Mouse (Mus musculus) liver, embryonic 13.5 days (tissue): ENCODE results near the gene Cpeb4. TPM values are rescaled to one million over a fixed set of nuclear protein-coding genes. Genes with fewer than 3 reads are reported as not detected.

Experiments
- ATAC-seq: fragments of 200-750 bp; cut with Nextera tagmentation; 2 replicates; pipeline ENCODE4 v1.8.0; 2017; ENCODE audit warnings: low read depth, mild to moderate bottlenecking, moderate number of reproducible peaks, moderate library complexity
- DNase-seq: peaks from one replicate; pipeline ENCODE4 v3.0.0; 2022
- H3K27ac ChIP-seq: fragments of 300-500 bp; sonication (generic); 2 replicates; pipeline ENCODE4 v1.5.1; 2015; ENCODE audit warnings: moderate library complexity, mild to moderate bottlenecking, inconsistent platforms
- H3K27me3 ChIP-seq: fragments of 300-500 bp; sonication (generic); 2 replicates; pipeline ENCODE4 v1.6.1; 2015; ENCODE audit warnings: mild to moderate bottlenecking, inconsistent platforms
- H3K36me3 ChIP-seq: fragments of 300-500 bp; sonication (generic); 2 replicates; pipeline ENCODE4 v1.6.1; 2015; ENCODE audit warnings: mild to moderate bottlenecking, inconsistent platforms
- H3K4me1 ChIP-seq: fragments of 300-500 bp; sonication (generic); replicated peaks from 2 replicates; pipeline ENCODE4 v1.6.1; 2015; ENCODE audit warnings: inconsistent platforms
- H3K4me2 ChIP-seq: fragments of 300-500 bp; sonication (generic); 2 replicates; pipeline ENCODE4 v1.6.1; 2015; ENCODE audit warnings: inconsistent platforms, mild to moderate bottlenecking, moderate library complexity
- H3K4me3 ChIP-seq: fragments of 300-500 bp; sonication (generic); replicated peaks from 2 replicates; pipeline ENCODE4 v1.5.1; 2015; ENCODE audit warnings: mild to moderate bottlenecking, inconsistent platforms
- H3K9ac ChIP-seq: fragments of 300-500 bp; sonication (generic); 2 replicates; pipeline ENCODE4 v1.6.1; 2015; ENCODE audit warnings: mild to moderate bottlenecking, inconsistent platforms
- H3K9me3 ChIP-seq: fragments of 300-500 bp; sonication (generic); replicated peaks from 2 replicates; pipeline ENCODE4 v1.6.1; 2016; ENCODE audit warnings: inconsistent platforms
- WGBS: fragments of 180-500 bp; shearing (Covaris S2); methylation state at CpG from one replicate; pipeline ENCODE4 v1.1.7; 2015; ENCODE audit not compliant: insufficient replicate concordance; 5-methylcytosine and 5-hydroxymethylcytosine counted together
- polyA plus RNA-seq: library from polyadenylated mRNA; unstranded; fragments of >200 nt; fragmentation: Nextera tagmentation; extraction: Ambion mirVana; gene quantifications from 2 replicates; pipeline ENCODE4 v1.2.1, GENCODE M21; 2015

Gene Cpeb4
- polyA plus RNA-seq, 1 experiment from 2014 or later, result 14.3 TPM

DNA sequence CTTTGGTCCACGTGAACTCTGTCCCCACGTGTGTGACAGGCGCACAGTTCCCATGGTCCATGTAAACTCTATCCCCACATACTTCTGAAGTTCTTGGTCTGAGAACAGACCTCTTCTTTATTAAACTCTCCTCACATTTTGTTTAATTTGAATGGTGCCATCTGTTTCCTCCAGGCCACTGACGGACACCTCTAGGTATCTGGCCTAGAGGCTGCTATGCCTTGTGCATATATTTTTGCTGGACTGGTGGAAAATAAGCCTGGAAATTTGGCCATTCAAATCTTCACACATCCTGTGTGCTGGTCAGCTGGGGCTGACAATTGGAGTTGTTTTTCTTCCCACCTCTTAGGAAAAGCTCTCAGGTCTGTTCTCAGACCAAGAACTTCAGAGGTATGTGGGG, 23.3 kb upstream of the Cpeb4 start:
- peak overlapping the region; percentile 16; the same call in 1 of the 2 replicates for H3K27ac ChIP-seq
- H3K9ac ChIP-seq, result no peak overlapping the region
- no peak overlapping the region for H3K4me2 ChIP-seq
- no peak for DNase-seq
- 75% methylated on average over 4 of the region's 4 CpGs for WGBS
- H3K4me1 ChIP-seq, result peaks cover 59% of the 10 kb centered on the region
- no peaks in the 10 kb centered on the region for H3K27me3 ChIP-seq
- no peak for ATAC-seq
- H3K4me3 ChIP-seq, result no peak overlapping the region
- H3K36me3 ChIP-seq, result no peaks in the 10 kb centered on the region
- H3K9me3 ChIP-seq, result no peaks in the 10 kb centered on the region

DNA sequence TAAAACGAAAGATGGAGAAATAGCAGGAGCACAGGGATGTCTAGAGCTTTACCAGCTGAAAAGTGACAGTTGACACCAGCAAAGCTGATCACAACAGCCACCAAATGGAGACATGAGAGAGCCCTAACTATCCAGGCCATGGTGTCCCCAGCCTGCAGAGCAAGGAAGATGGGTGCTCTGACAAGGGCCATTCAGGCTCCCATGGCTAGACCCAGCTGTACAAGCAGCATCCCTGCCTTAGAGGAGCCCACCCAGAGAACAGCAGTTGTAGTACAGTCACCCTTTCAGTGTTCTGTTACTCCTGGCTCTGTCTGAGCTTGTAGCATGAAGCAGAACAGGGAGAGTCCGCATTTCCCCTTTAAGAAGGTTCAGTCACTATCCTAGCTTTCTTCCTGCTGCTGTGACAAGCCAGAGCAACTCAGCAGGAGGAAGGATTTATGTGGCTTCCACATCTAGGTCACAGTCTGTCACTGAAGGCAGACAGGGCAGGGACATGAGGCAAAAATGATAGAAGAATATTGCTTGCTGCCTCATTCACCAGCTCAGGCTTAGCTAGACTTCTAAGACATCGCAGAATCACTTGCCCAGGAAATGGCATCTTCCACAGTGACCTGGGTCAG, 21.7 kb upstream of the Cpeb4 start:
- H3K36me3 ChIP-seq, result no peaks in the 10 kb centered on the region
- ATAC-seq (no peak), DNase-seq (no peak)
- H3K27me3 ChIP-seq, result no peaks in the 10 kb centered on the region
- peak overlapping the region; percentile 31; the same call in 1 of the 2 replicates for H3K27ac ChIP-seq
- peaks cover 44% of the 10 kb centered on the region for H3K4me1 ChIP-seq
- no peak overlapping the region for H3K4me3 ChIP-seq
- H3K4me2 ChIP-seq, result no peak overlapping the region
- 79% methylated on average over 3 of the region's 3 CpGs for WGBS
- peak overlapping the region; percentile 27 for H3K9ac ChIP-seq
- no peaks in the 10 kb centered on the region for H3K9me3 ChIP-seq

DNA sequence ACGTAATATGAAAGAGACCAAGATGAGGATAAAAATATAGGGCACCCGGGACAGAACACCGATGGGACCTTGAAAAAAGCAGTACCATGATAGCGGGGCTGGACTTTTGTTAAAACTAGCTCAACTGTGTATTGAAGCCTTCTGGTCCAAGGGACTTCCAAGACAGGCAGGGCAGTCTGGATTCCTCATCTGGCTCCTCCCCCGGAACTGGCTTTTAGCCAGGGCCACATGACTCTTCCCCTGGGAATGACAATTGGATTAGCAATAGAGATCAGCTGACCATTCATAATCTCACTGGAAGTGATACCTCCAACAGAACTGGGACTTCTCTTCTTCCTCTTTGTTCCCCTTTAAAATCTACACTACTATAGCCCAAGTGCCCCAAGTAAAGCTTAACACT, 21.0 kb upstream of the Cpeb4 start:
- Histone ChIP-seq H3K27ac (peak overlapping the region; percentile 36; the same call in 1 of the 2 replicates), H3K36me3 (no peaks in the 10 kb centered on the region), H3K27me3 (0 out of 2 replicates have a peak, but pooled peaks cover 3% of the 10 kb centered on the region), H3K9me3 (no peaks in the 10 kb centered on the region), H3K9ac (no peak overlapping the region), H3K4me2 (no peak overlapping the region), H3K4me1 (peaks cover 37% of the 10 kb centered on the region), H3K4me3 (no peak overlapping the region)
- 79% methylated on average over 5 of the region's 5 CpGs for WGBS
- ATAC-seq, result no peak
- no peak for DNase-seq

DNA sequence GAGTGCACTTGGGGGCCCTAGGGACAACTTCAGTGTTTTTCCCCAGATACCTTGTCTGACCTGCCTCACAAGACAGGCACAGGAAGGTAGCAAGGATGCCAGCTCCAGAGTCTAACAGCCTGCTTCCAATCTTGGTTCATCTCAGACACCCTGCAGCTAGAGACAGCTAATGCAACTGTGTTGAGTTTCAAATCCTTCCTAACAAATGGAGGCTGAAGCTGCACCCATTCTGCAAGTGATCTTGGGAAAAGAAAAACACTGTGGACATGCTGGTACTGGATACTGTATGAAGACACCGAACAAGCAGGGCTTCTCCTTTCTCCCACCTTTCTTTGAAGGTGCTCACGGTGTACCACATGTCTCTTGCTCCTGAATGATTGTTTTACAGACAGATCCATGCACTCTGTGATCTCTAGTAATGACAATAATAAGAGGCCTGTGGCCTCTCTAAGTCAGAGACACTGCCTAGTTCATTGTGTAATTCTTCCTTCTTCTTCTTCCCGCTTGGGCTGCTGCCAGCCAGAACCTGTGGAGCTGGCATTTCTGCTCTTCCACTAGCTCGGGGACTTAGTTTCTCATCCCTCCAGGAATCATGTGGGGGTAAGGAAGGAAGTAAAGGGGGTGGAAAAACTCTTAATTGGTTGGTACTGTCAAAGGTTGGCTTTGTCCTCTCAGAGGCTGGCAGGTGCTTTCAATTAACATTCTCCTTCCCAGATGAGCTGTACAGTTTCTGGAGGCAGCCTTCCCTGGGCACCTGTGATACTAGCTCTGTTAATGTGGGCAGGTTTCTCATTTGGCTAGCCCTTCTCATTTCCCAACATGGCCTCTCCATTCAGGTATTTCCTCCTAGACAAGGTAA, 20.1 kb upstream of the Cpeb4 start:
- Histone ChIP-seq H3K27me3 (peaks cover 8% of the 10 kb centered on the region; the same call in 1 of the 2 replicates), H3K9me3 (no peaks in the 10 kb centered on the region), H3K9ac (peak overlapping the region; percentile 33), H3K36me3 (no peaks in the 10 kb centered on the region), H3K27ac (peak overlapping the region; percentile 8; the same call in 1 of the 2 replicates), H3K4me1 (peaks cover 35% of the 10 kb centered on the region), H3K4me2 (no peak overlapping the region), H3K4me3 (no peak overlapping the region)
- DNase-seq (no peak), ATAC-seq (no peak)
- 64% methylated on average over 4 of the region's 4 CpGs for WGBS

DNA sequence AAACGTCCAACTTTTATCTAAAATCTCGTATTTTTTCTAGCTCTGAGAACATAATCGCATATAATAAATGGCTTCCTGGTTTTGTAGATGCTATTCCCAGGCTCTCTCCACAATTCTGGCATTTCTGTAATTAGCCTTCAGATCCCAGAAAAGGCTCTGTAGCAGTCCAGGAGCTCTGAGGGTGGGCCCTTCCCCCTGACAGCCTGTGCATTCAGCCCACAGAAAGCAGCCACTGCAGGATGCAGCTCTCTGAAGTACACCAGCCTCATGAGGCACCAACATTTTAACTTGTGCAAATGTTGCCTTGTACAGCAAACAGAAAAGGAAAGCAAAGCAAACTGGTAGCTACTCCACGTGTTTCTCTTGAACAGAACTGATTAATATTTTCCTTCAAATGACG, 17.1 kb upstream of the Cpeb4 start:
- no peak overlapping the region for H3K4me3 ChIP-seq
- 59% methylated on average over 5 of the region's 5 CpGs for WGBS
- no peak overlapping the region for H3K4me2 ChIP-seq
- H3K27ac ChIP-seq, result no peak overlapping the region
- H3K9ac ChIP-seq, result no peak overlapping the region
- H3K36me3 ChIP-seq, result no peaks in the 10 kb centered on the region
- no peaks in the 10 kb centered on the region for H3K9me3 ChIP-seq
- no peak for ATAC-seq
- H3K4me1 ChIP-seq, result peaks cover 42% of the 10 kb centered on the region
- no peak for DNase-seq
- H3K27me3 ChIP-seq, result peaks cover 8% of the 10 kb centered on the region; the same call in 1 of the 2 replicates

DNA sequence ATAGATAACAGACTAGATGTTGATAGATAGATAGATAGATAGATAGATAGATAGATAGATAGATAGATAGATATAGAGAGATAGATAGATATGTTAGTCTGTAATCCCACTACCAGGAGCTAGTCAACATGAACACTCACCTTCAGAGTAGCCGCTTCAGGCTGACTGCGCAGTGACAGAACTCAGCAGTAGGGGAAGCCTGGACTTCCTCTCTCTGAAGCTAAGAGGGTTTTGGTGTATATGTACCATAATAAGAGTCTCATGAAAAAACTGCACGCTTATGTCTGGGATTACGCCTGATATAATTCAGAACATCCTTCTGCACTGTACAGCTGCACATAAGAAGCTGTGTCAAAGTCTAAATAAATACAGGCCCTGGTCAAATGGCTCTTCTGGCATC, 14.5 kb upstream of the Cpeb4 start:
- 70% methylated on average over 4 of the region's 4 CpGs for WGBS
- ATAC-seq, result no peak

DNA sequence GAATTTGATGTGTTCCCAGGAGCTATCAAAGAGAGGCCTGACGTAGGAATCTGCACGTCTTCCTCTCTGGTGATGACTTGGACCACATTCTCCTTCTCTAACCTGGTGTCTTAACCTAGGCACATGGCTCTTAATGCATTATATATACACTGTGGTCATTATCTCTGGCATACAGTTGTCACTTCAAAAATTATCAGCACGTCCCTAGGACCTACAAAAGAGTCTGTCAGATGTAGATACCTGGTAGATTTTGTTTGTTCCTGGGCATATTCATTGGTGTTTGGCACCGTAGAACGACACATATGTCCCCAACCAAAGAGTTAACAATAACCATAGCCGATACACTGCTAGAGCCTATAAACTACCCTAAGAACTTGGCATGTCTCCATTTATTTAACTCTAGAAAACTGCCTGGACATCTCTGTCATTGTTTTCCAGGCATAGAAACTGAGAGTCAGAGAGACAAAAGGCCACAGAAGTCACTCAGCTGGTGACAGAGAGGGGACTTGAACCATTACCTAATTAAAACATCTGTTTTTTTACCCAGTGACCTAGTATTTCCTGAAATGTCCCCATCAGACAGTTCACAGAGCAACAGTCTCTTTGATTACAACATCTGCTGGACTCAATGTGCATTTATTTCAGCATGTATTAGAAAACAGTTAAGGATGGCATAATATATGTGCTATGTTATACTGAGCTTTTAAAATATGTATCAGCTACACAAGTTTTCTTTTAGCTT, 10.7 kb upstream of the Cpeb4 start:
- H3K9ac ChIP-seq, result peak overlapping the region; percentile 65
- no peak overlapping the region for H3K4me3 ChIP-seq
- peaks cover 3% of the 10 kb centered on the region; the same call in 1 of the 2 replicates for H3K27me3 ChIP-seq
- H3K27ac ChIP-seq, result peak overlapping the region; percentile 93
- H3K36me3 ChIP-seq, result no peaks in the 10 kb centered on the region
- 20% methylated on average over 6 of the region's 6 CpGs for WGBS
- ATAC-seq (peak; percentile 98), DNase-seq (peak; percentile 74)
- peaks cover 61% of the 10 kb centered on the region for H3K4me1 ChIP-seq
- no peaks in the 10 kb centered on the region for H3K9me3 ChIP-seq
- H3K4me2 ChIP-seq, result peak overlapping the region; percentile 50

More for the DNA sequence above, 14.5 kb upstream of the Cpeb4 start:
- Histone ChIP-seq H3K4me1 (peaks cover 45% of the 10 kb centered on the region), H3K27me3 (peaks cover 8% of the 10 kb centered on the region; the same call in 1 of the 2 replicates), H3K27ac (no peak overlapping the region; the same call in 1 of the 2 replicates), H3K4me2 (no peak overlapping the region), H3K36me3 (no peaks in the 10 kb centered on the region), H3K4me3 (no peak overlapping the region), H3K9me3 (no peaks in the 10 kb centered on the region), H3K9ac (no peak overlapping the region)
- no peak for DNase-seq

DNA sequence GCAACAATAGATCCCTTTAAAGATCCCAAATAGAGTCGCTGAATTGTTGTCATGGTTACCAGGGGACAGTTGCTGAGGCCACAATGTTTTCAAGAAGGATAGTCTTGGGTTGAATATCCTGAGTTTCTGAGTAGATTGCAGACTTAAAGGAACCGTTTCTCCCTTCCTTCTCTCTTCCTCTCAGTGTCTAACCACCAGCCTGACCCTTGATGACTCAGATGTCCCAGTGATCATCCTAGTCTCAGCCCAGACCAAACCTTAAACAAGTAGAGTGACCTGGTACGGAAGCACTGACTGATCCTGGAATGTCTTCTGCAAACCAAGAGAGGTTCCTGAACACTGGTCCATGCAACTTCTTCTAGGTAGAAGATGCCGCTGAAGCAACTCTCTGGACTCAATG, 4.0 kb upstream of the Cpeb4 start:
- ATAC-seq (no peak), DNase-seq (no peak)
- peaks cover 9% of the 10 kb centered on the region for H3K36me3 ChIP-seq
- 64% methylated on average over 4 of the region's 4 CpGs for WGBS
- peaks cover 56% of the 10 kb centered on the region for H3K4me1 ChIP-seq
- no peaks in the 10 kb centered on the region for H3K27me3 ChIP-seq
- no peak overlapping the region for H3K4me2 ChIP-seq
- H3K9ac ChIP-seq, result no peak overlapping the region
- peak overlapping the region; percentile 51 for H3K27ac ChIP-seq
- H3K4me3 ChIP-seq, result no peak overlapping the region
- H3K9me3 ChIP-seq, result no peaks in the 10 kb centered on the region

DNA sequence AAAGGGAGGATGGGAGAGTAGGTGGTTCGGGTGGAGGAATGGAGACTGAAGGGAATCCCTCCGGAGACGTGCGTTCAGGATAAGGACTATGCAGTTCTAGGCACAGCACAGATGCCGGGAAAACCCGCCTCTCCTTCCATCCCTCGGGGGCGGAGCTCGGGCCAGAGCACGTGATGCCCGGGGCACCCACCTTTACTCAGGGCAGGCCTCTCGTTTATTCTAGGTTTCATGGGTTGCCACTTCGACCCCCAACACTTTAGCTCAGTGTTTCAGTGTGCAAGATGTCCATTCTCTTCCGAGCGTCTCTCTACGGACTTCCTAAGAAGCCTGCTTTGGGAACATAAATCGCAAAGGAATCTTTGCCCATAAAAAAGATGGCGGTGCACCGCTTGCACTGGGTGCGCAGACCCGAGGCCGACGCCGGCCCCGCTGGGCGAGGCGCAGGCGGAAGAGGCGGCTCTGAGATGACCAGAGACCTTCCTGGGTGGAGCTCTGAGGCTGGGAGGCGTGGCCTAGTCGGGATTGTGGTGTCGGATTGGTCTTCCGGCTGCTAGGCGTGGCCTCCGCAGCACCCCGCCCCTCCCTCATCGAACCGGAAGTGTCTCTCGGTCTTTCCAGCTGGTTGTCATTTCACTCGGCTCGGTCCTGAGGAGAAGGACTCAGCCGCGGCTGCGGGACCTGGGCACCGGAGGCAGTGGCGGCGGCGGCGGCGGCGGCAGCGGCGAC, 1.6 kb upstream of the Cpeb4 start:
- Histone ChIP-seq H3K27ac (peak overlapping the region; percentile 95), H3K4me2 (peak overlapping the region; percentile 79), H3K4me3 (peak overlapping the region; percentile 96), H3K27me3 (no peaks in the 10 kb centered on the region), H3K9ac (peak overlapping the region; percentile 99), H3K9me3 (no peaks in the 10 kb centered on the region), H3K4me1 (peaks cover 49% of the 10 kb centered on the region), H3K36me3 (peaks cover 19% of the 10 kb centered on the region)
- DNase-seq (peak; percentile 99), ATAC-seq (peak; percentile 98)
- WGBS, result under 1% methylated on average over 53 of the region's 53 CpGs

DNA sequence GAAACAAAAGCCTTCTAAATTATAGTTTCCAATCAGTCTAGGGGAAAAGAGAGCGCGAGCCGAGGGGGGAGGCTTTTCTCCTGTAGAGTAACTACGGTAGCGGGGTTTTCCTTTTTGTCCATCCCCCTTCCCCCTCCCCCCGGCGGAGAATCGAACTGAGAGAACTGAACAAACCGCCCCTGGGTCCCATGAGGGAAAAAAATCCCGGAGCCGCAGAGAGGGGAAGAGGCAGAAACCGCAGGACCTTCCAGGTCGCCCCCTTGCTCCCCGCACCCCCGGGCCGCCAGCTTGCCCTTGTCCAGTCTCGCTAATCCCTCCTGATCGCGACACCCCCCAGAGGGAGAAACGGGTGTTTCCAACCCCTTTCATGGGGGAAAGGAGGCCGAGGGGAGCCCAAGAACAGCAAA, 873 bp upstream of the Cpeb4 start:
- under 1% methylated on average over 15 of the region's 21 CpGs for WGBS
- Histone ChIP-seq H3K9ac (peak overlapping the region; percentile 99), H3K4me3 (peak overlapping the region; percentile 96), H3K27me3 (no peaks in the 10 kb centered on the region), H3K4me1 (peaks cover 49% of the 10 kb centered on the region), H3K36me3 (peaks cover 19% of the 10 kb centered on the region), H3K4me2 (peak overlapping the region; percentile 63), H3K9me3 (no peaks in the 10 kb centered on the region), H3K27ac (peak overlapping the region; percentile 95)
- DNase-seq (peak; percentile 53), ATAC-seq (no peak)
